Mouse (Mus musculus) CH12.LX (cell line): ENCODE data around the gene Hist1h3g.

Experiments
- BHLHE40 ChIP-seq: IDR thresholded peaks from 2 replicates; pipeline ENCODE4 v1.6.1; 2011; ENCODE audit warnings: mild to moderate bottlenecking, low read depth, low read length, improper control_type of control experiment
- CHD1 ChIP-seq: IDR thresholded peaks from 2 replicates; pipeline ENCODE4 v1.6.1; 2012; ENCODE audit warnings: low read depth, low read length, improper control_type of control experiment, inconsistent platforms
- CTCF ChIP-seq, 2 experiments: IDR thresholded peaks in 1 of 2; conservative IDR thresholded peaks in 1 of 2; 2 replicates each; pipeline ENCODE4 v1.5.1; 2011 to 2012; ENCODE audit warnings: low read depth in 2 of 2, low read length in 2 of 2, improper control_type of control experiment in 1 of 2, inconsistent platforms in 1 of 2, mild to moderate bottlenecking in 1 of 2, moderate library complexity in 1 of 2
- E2F4 ChIP-seq: IDR thresholded peaks from 2 replicates; pipeline ENCODE4 v1.6.1; 2011; ENCODE audit warnings: low read depth, low read length, improper control_type of control experiment; ENCODE audit not compliant: insufficient replicate concordance
- ELF1 ChIP-seq: IDR thresholded peaks from 2 replicates; pipeline ENCODE4 v1.6.1; 2014; ENCODE audit warnings: low read depth, mild to moderate bottlenecking, inconsistent platforms, low read length, improper control_type of control experiment
- EP300 ChIP-seq: IDR thresholded peaks from 2 replicates; pipeline ENCODE4 v1.6.1; 2011; ENCODE audit warnings: low read length, improper control_type of control experiment
- GABPA ChIP-seq: IDR thresholded peaks from 2 replicates; pipeline ENCODE4 v1.6.1; 2012; ENCODE audit warnings: low read depth, low read length, improper control_type of control experiment, inconsistent platforms; ENCODE audit not compliant: insufficient replicate concordance
- MEF2A ChIP-seq: IDR thresholded peaks from 2 replicates; pipeline ENCODE4 v1.6.1; 2014; ENCODE audit warnings: low read depth, mild to moderate bottlenecking, inconsistent platforms, low read length, improper control_type of control experiment, borderline replicate concordance
- POLR2A ChIP-seq: IDR thresholded peaks from 2 replicates; pipeline ENCODE4 v1.6.1; 2011; ENCODE audit warnings: low read depth, mild to moderate bottlenecking, improper control_type of control experiment, low read length
- TCF12 ChIP-seq: IDR thresholded peaks from 2 replicates; pipeline ENCODE4 v1.6.1; 2014; ENCODE audit warnings: low read depth, mild to moderate bottlenecking, inconsistent platforms, low read length, improper control_type of control experiment

- peak; percentile 90; the same call in 1 of the 2 replicates for TF ChIP-seq CHD1
- no peak for TF ChIP-seq EP300
- TF ChIP-seq POLR2A: peak; percentile 80; the same call in 1 of the 2 replicates
- TF ChIP-seq TCF12: no peak
- no peak for TF ChIP-seq MEF2A
- no peak for TF ChIP-seq CTCF (conservative IDR thresholded peaks at IDR 0.05 in 1 of 2, IDR thresholded peaks at IDR 0.05 in 1 of 2; ENCODE audit: low read depth in 2 of 2, low read length in 2 of 2)
- TF ChIP-seq BHLHE40: no peak; the same call in 1 of the 2 replicates
- no peak for TF ChIP-seq GABPA
- no peak for TF ChIP-seq ELF1
- no peak for TF ChIP-seq E2F4
Observed at GRCm38 (mm10) chr13:23550761-23551145, 15.5 kb downstream of the Hist1h3g start.
